Mouse (Mus musculus) neural tube, embryonic 12.5 days (tissue): ENCODE measurements at regions not wholly inside any gene's neighbourhood (a gene's known extent, or its start where the extent isn't known, plus 50 kb on each side); places are given as distances from the start of the nearest gene placed in this dataset.
"Not testable (repeated sequence)": the region's sequence is repeated elsewhere in the genome, so short reads cannot be mapped to it uniquely, and the experiment has no call there.

ENCODE experiments used
- ATAC-seq: fragments of 200-750 bp; cut with Nextera tagmentation; 2 replicates; pipeline ENCODE4 v1.8.0; 2017; ENCODE audit warnings: low read depth, mild to moderate bottlenecking, moderate TSS enrichment, moderate library complexity; ENCODE audit not compliant: low FRiP score
- H3K27ac ChIP-seq: fragments of 300-500 bp; sonication (generic); 2 replicates; pipeline ENCODE4 v1.5.1; 2016
- H3K27me3 ChIP-seq: fragments of 300-500 bp; sonication (generic); replicated peaks from 2 replicates; pipeline ENCODE4 v1.6.1; 2016; ENCODE audit warnings: mild to moderate bottlenecking
- H3K36me3 ChIP-seq: fragments of 300-500 bp; sonication (generic); 2 replicates; pipeline ENCODE4 v1.6.1; 2016; ENCODE audit warnings: mild to moderate bottlenecking
- H3K4me1 ChIP-seq: fragments of 300-500 bp; sonication (generic); 2 replicates; pipeline ENCODE4 v1.6.1; 2016
- H3K4me2 ChIP-seq: fragments of 300-500 bp; sonication (generic); replicated peaks from 2 replicates; pipeline ENCODE4 v1.6.1; 2016; ENCODE audit warnings: mild to moderate bottlenecking
- H3K4me3 ChIP-seq: fragments of 300-500 bp; sonication (generic); 2 replicates; pipeline ENCODE4 v1.5.1; 2016
- H3K9ac ChIP-seq: fragments of 300-500 bp; sonication (generic); 2 replicates; pipeline ENCODE4 v1.6.1; 2016; ENCODE audit warnings: mild to moderate bottlenecking
- H3K9me3 ChIP-seq: fragments of 300-500 bp; sonication (generic); 2 replicates; pipeline ENCODE4 v1.6.1; 2016; ENCODE audit warnings: mild to moderate bottlenecking
- WGBS: fragments of 180-500 bp; shearing (Covaris S2); methylation state at CpG from one replicate; pipeline ENCODE4 v1.1.7; 2016; 5-methylcytosine and 5-hydroxymethylcytosine counted together

- no peaks in the 10 kb centered on the region for H3K4me1 ChIP-seq
- no peak overlapping the region for H3K4me3 ChIP-seq
- ATAC-seq = no peak
- H3K9me3 ChIP-seq = no peaks in the 10 kb centered on the region
- WGBS = 87% methylated on average over 4 of the region's 4 CpGs
- H3K9ac ChIP-seq = no peak overlapping the region
- no peak overlapping the region for H3K27ac ChIP-seq
- no peaks in the 10 kb centered on the region for H3K36me3 ChIP-seq
- H3K27me3 ChIP-seq = no peaks in the 10 kb centered on the region
- H3K4me2 ChIP-seq = no peak overlapping the region
Observed at GRCm38 (mm10) chr3:151997111-151997510, 159.7 kb upstream of the Ptgfr start.

- H3K4me3 ChIP-seq = no peak overlapping the region
- 79% methylated on average over 1 of the region's 1 CpGs for WGBS
- no peaks in the 10 kb centered on the region for H3K4me1 ChIP-seq
- no peak overlapping the region for H3K9ac ChIP-seq
- ATAC-seq = no peak
- no peak overlapping the region for H3K27ac ChIP-seq
- H3K4me2 ChIP-seq = no peak overlapping the region
- H3K36me3 ChIP-seq = no peaks in the 10 kb centered on the region
- H3K27me3 ChIP-seq = no peaks in the 10 kb centered on the region
- no peaks in the 10 kb centered on the region for H3K9me3 ChIP-seq
Observed at GRCm38 (mm10) chr3:151988221-151988620, 150.8 kb upstream of the Ptgfr start.

GRCm38 (mm10) chr3:151978136-151978535, 140.7 kb upstream of the Ptgfr start:
- no peak for ATAC-seq
- 72% methylated on average over 1 of the region's 1 CpGs for WGBS
- no peaks in the 10 kb centered on the region for H3K4me1 ChIP-seq

GRCm38 (mm10) chr3:151977651-151978050, 140.2 kb upstream of the Ptgfr start:
- ATAC-seq = no peak
- no peaks in the 10 kb centered on the region for H3K9me3 ChIP-seq
- no peak overlapping the region for H3K4me2 ChIP-seq
- no peaks in the 10 kb centered on the region for H3K4me1 ChIP-seq
- H3K9ac ChIP-seq = no peak overlapping the region
- no peak overlapping the region for H3K27ac ChIP-seq
- no peaks in the 10 kb centered on the region for H3K27me3 ChIP-seq
- no peaks in the 10 kb centered on the region for H3K36me3 ChIP-seq
- WGBS = 86% methylated on average over 4 of the region's 4 CpGs
- H3K4me3 ChIP-seq = no peak overlapping the region

More at GRCm38 (mm10) chr3:151978136-151978535, 140.7 kb upstream of the Ptgfr start:
- H3K27ac ChIP-seq = no peak overlapping the region
- no peaks in the 10 kb centered on the region for H3K9me3 ChIP-seq
- no peak overlapping the region for H3K4me3 ChIP-seq
- H3K9ac ChIP-seq = no peak overlapping the region
- no peaks in the 10 kb centered on the region for H3K36me3 ChIP-seq
- no peaks in the 10 kb centered on the region for H3K27me3 ChIP-seq
- no peak overlapping the region for H3K4me2 ChIP-seq

- H3K4me1 ChIP-seq = no peaks in the 10 kb centered on the region
- WGBS = 89% methylated on average over 3 of the region's 3 CpGs
- no peak overlapping the region for H3K4me3 ChIP-seq
- no peak for ATAC-seq
- no peaks in the 10 kb centered on the region for H3K9me3 ChIP-seq
- no peak overlapping the region for H3K27ac ChIP-seq
- H3K4me2 ChIP-seq = no peak overlapping the region
- H3K9ac ChIP-seq = no peak overlapping the region
- H3K36me3 ChIP-seq = no peaks in the 10 kb centered on the region
- no peaks in the 10 kb centered on the region for H3K27me3 ChIP-seq
Observed at GRCm38 (mm10) chr3:151949865-151950264, 112.4 kb upstream of the Ptgfr start.

GRCm38 (mm10) chr3:151948015-151948645, 110.7 kb upstream of the Ptgfr start:
- Histone ChIP-seq H3K4me2 (no peak overlapping the region), H3K9me3 (no peaks in the 10 kb centered on the region), H3K4me3 (no peak overlapping the region), H3K27ac (no peak overlapping the region), H3K36me3 (no peaks in the 10 kb centered on the region), H3K4me1 (no peaks in the 10 kb centered on the region), H3K9ac (no peak overlapping the region), H3K27me3 (no peaks in the 10 kb centered on the region)
- 90% methylated on average over 5 of the region's 5 CpGs for WGBS
- ATAC-seq = no peak

GRCm38 (mm10) chr3:151945916-151946315, 108.5 kb upstream of the Ptgfr start:
- H3K27ac ChIP-seq = no peak overlapping the region
- WGBS = 72% methylated on average over 3 of the region's 3 CpGs
- no peaks in the 10 kb centered on the region for H3K27me3 ChIP-seq
- H3K9ac ChIP-seq = no peak overlapping the region
- no peak for ATAC-seq
- no peak overlapping the region for H3K4me3 ChIP-seq
- H3K4me1 ChIP-seq = no peaks in the 10 kb centered on the region
- H3K4me2 ChIP-seq = no peak overlapping the region
- H3K9me3 ChIP-seq = no peaks in the 10 kb centered on the region
- no peaks in the 10 kb centered on the region for H3K36me3 ChIP-seq

- Histone ChIP-seq H3K4me1 (no peaks in the 10 kb centered on the region), H3K27me3 (no peaks in the 10 kb centered on the region), H3K36me3 (no peaks in the 10 kb centered on the region), H3K27ac (no peak overlapping the region), H3K9ac (no peak overlapping the region), H3K4me3 (no peak overlapping the region), H3K4me2 (no peak overlapping the region), H3K9me3 (no peaks in the 10 kb centered on the region)
- 73% methylated on average over 3 of the region's 3 CpGs for WGBS
- no peak for ATAC-seq
Observed at GRCm38 (mm10) chr3:151943542-151943941, 106.1 kb upstream of the Ptgfr start.

- ATAC-seq = no peak
- no peaks in the 10 kb centered on the region for H3K27me3 ChIP-seq
- H3K4me1 ChIP-seq = no peaks in the 10 kb centered on the region
- no peak overlapping the region for H3K9ac ChIP-seq
- H3K4me3 ChIP-seq = no peak overlapping the region
- no peaks in the 10 kb centered on the region for H3K36me3 ChIP-seq
- 87% methylated on average over 2 of the region's 2 CpGs for WGBS
- no peaks in the 10 kb centered on the region for H3K9me3 ChIP-seq
- no peak overlapping the region for H3K4me2 ChIP-seq
- no peak overlapping the region for H3K27ac ChIP-seq
Observed at GRCm38 (mm10) chr3:151938472-151939029, 101.1 kb upstream of the Ptgfr start.

GRCm38 (mm10) chr3:151931656-151932055, 94.2 kb upstream of the Ptgfr start:
- Histone ChIP-seq H3K9me3 (no peaks in the 10 kb centered on the region), H3K9ac (no peak overlapping the region), H3K4me2 (no peak overlapping the region), H3K4me3 (no peak overlapping the region), H3K4me1 (no peaks in the 10 kb centered on the region), H3K27me3 (no peaks in the 10 kb centered on the region), H3K27ac (no peak overlapping the region), H3K36me3 (no peaks in the 10 kb centered on the region)
- no peak for ATAC-seq

GRCm38 (mm10) chr3:151931096-151931495, 93.7 kb upstream of the Ptgfr start:
- Histone ChIP-seq H3K4me1 (no peaks in the 10 kb centered on the region), H3K9ac (no peak overlapping the region), H3K36me3 (no peaks in the 10 kb centered on the region), H3K27ac (no peak overlapping the region), H3K4me3 (no peak overlapping the region), H3K4me2 (no peak overlapping the region), H3K27me3 (no peaks in the 10 kb centered on the region), H3K9me3 (no peaks in the 10 kb centered on the region)
- WGBS = 83% methylated on average over 3 of the region's 3 CpGs
- no peak for ATAC-seq

- H3K4me3 ChIP-seq = no peak overlapping the region
- no peak overlapping the region for H3K27ac ChIP-seq
- H3K27me3 ChIP-seq = no peaks in the 10 kb centered on the region
- no peaks in the 10 kb centered on the region for H3K36me3 ChIP-seq
- no peak overlapping the region for H3K4me2 ChIP-seq
- ATAC-seq = peak; percentile 87
- no peaks in the 10 kb centered on the region for H3K4me1 ChIP-seq
- H3K9ac ChIP-seq = no peak overlapping the region
- WGBS = 56% methylated on average over 13 of the region's 13 CpGs
- no peaks in the 10 kb centered on the region for H3K9me3 ChIP-seq
Observed at GRCm38 (mm10) chr3:151914010-151914513, 76.6 kb upstream of the Ptgfr start.

GRCm38 (mm10) chr3:151912292-151912691, 74.9 kb upstream of the Ptgfr start:
- WGBS = 84% methylated on average over 11 of the region's 11 CpGs
- not testable (repeated sequence) for H3K4me3 ChIP-seq, H3K9ac ChIP-seq, H3K9me3 ChIP-seq, ATAC-seq, H3K4me2 ChIP-seq, H3K4me1 ChIP-seq, H3K27me3 ChIP-seq, H3K27ac ChIP-seq, H3K36me3 ChIP-seq
